Mouse (Mus musculus): ENCODE measurements at regions not wholly inside any gene's neighbourhood (a gene's known extent, or its start where the extent isn't known, plus 50 kb on each side); places are given as distances from the start of the nearest gene placed in this dataset.

DNA sequence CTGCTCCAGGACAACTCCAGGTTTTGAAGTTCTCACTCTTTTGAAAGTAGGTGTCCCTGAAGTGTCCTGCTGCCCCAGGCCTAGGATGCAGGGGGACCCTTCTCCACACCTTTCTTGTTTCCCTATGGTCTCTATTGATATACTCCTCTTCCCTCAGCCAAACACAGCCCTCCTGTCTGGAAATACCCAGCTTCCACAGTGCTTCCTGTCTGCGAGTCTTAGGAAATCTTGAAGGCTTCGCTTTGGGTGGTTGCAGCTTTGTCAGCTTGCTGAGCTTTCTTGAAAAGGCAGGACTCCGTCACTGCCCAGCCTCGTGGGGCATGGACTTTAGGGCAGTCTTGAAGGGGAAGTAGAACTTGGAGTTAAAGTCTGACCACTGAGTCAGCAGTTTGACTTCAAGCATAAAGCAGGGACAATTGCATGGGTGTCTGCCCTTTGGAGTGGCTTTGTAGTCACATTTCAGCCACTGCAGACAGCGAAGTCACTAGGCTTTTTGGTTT lies 51.1 kb upstream of the Lrrc52 start:
- H3K9me3 ChIP-seq (replicated peaks): no peaks in the 10 kb centered on the region
- 77% methylated on average over 5 of the region's 5 CpGs for WGBS
- H3K27me3 ChIP-seq: no peaks in the 10 kb centered on the region
- H3K9ac ChIP-seq: no peak overlapping the region
- no peak overlapping the region for H3K4me3 ChIP-seq (replicated peaks)
- no peaks in the 10 kb centered on the region for H3K36me3 ChIP-seq
- no peak overlapping the region for H3K27ac ChIP-seq (replicated peaks)
- H3K4me2 ChIP-seq (replicated peaks): no peak overlapping the region
- ATAC-seq (ENCODE audit: insufficient number of reproducible peaks, low FRiP score, low TSS enrichment, low read depth): no peak
- no peaks in the 10 kb centered on the region for H3K4me1 ChIP-seq

DNA sequence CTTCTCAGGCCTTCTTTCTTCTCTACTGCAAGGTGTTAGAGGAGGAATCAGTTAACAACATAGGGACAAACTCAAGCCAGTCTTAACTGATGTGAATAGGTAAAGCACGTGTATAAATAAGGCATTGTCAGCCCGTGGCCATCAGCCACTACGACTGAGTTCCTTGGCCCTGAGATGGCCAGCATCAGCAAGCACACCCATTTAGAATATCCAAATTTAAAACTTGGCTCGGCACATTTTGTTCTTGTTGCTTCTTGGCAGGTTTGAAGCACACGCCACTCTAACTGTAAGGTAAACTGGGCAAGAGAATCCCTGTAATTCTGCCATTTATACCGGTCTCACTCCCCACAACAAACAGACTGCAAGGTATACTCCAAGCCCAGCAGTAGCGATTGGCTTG lies 57.3 kb upstream of the Lrrc52 start:
- no peaks in the 10 kb centered on the region for H3K9me3 ChIP-seq (replicated peaks)
- H3K36me3 ChIP-seq: no peaks in the 10 kb centered on the region
- no peaks in the 10 kb centered on the region for H3K4me1 ChIP-seq
- WGBS: 79% methylated on average over 7 of the region's 7 CpGs
- H3K9ac ChIP-seq: no peak overlapping the region
- H3K4me2 ChIP-seq (replicated peaks): no peak overlapping the region
- no peaks in the 10 kb centered on the region for H3K27me3 ChIP-seq
- H3K4me3 ChIP-seq (replicated peaks): no peak overlapping the region
- no peak for ATAC-seq (ENCODE audit: insufficient number of reproducible peaks, low FRiP score, low TSS enrichment, low read depth)
- no peak overlapping the region for H3K27ac ChIP-seq (replicated peaks)

DNA sequence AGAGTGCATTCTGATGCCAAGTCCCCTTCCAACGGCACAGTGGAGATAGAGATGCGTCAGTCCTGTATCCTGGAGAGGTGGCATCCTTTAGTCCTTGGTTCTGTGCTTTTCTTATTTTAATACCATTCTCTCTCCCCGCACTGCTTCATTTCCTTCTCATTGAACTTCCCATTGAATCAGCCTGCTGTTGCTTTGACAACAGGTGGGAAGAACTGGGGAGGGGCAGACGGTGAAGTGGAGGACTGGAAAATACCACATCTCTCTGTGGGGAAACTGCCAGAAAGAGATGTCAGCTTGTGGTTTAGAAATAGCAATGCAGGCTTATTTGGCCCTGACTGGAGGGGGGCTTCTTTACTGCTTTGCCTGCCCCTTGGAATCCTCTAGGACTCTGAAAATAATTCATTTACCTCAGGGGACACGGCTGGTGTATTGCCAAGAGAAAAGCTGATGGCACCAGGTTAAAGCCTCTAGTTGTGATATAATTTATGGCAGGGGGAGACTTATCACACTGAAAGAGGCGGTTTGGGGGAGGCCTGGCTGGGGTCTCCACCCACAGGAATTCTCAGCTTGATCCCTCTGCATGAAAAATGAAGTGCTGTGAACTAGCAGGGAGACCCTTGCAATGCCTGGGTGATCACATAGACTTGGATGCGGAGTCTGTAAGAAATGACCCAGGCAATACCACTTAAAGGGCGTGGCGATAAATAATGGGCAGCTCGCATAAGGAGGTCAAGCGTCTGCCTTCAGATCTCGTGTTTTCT lies 65.4 kb upstream of the Rxrg start:
- Histone ChIP-seq H3K27ac (replicated peaks) (no peak overlapping the region), H3K4me2 (replicated peaks) (no peak overlapping the region), H3K9me3 (replicated peaks) (no peaks in the 10 kb centered on the region), H3K4me1 (no peaks in the 10 kb centered on the region), H3K27me3 (no peaks in the 10 kb centered on the region), H3K9ac (no peak overlapping the region), H3K4me3 (replicated peaks) (no peak overlapping the region), H3K36me3 (no peaks in the 10 kb centered on the region)
- WGBS: 65% methylated on average over 12 of the region's 12 CpGs
- 0 out of 2 replicates have a peak, but pooled peaks have one; percentile 15 for ATAC-seq (ENCODE audit: insufficient number of reproducible peaks, low FRiP score, low TSS enrichment, low read depth)

DNA sequence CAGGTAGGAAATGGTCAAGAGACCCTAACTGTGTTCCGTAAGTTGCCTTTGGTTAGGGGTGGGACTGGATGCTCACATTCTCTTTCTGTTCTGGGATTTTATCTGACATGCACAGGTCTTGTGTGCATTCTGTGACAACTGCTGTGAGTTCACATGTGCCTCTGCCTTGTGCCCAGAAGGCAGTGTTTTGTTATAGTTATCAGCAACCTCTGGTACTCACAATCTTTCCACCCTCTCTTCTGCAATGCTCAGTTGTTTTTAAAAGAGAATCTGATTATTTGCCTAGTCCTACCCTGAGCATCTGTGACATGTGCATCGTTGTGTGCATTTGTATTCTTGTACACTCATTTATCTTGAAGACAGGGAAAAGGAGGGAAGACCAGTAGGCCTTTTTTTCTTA lies 52.2 kb upstream of the Rxrg start:
- no peaks in the 10 kb centered on the region for H3K36me3 ChIP-seq
- H3K4me1 ChIP-seq: peaks cover 8% of the 10 kb centered on the region
- no peak for ATAC-seq (ENCODE audit: insufficient number of reproducible peaks, low FRiP score, low TSS enrichment, low read depth)
- H3K27ac ChIP-seq (replicated peaks): no peak overlapping the region
- WGBS: 85% methylated on average over 2 of the region's 2 CpGs
- no peak overlapping the region for H3K4me3 ChIP-seq (replicated peaks)
- no peaks in the 10 kb centered on the region for H3K27me3 ChIP-seq
- H3K4me2 ChIP-seq (replicated peaks): no peak overlapping the region
- H3K9me3 ChIP-seq (replicated peaks): no peaks in the 10 kb centered on the region
- no peak overlapping the region for H3K9ac ChIP-seq

DNA sequence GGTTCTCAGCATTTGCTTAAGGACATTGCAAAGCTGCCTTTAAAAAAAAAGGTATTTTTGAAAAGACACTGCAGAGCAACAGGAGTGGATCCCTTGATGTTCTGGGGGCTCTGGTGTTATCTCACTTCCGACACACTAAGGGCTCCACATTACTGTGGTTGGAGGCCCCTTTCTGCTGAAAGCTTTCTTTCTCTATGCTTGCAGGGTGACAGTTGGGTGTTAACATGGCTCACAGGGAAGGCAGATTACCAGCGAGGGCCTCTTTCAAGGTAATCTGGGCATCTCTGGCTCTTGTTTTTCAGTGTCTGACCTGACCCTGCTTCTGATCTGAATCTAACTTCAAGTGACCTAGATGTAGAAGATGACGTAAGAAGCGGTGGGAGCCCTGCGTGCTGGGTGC lies 50.9 kb upstream of the Rxrg start:
- H3K27ac ChIP-seq (replicated peaks): no peak overlapping the region
- H3K9ac ChIP-seq: no peak overlapping the region

More for the DNA sequence above, 50.9 kb upstream of the Rxrg start:
- Histone ChIP-seq H3K27me3 (no peaks in the 10 kb centered on the region), H3K4me2 (replicated peaks) (no peak overlapping the region), H3K4me1 (peaks cover 19% of the 10 kb centered on the region), H3K36me3 (no peaks in the 10 kb centered on the region), H3K4me3 (replicated peaks) (no peak overlapping the region), H3K9me3 (replicated peaks) (no peaks in the 10 kb centered on the region)
- ATAC-seq (ENCODE audit: insufficient number of reproducible peaks, low FRiP score, low TSS enrichment, low read depth): no peak
- 92% methylated on average over 5 of the region's 5 CpGs for WGBS

All from embryonic facial prominence, embryonic 15.5 days (tissue).